26 mouse cellular contexts compared by ENCODE assay signal in the genomic region with DNA sequence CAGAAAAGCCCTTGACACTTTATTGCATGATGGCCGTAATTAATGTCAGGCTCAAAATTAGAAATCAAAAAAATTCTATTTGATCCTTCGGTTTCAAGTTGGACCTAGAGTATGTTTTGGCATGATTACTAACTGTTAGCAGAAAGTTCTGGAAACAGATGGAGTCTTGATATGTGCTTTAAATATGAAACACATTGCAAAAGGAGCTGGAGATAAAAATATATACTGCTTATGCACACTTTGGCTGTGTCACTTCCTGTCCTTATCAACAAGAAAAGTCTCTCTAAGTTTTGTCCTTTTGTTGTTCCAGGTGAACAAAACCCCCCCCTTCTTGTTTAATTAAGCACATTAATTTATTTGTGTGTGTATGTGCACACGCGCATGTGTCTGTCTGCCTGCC.
"Had no signal": no experiment of that assay in that cellular context is flagged by ENCODE, and none has a peak within 500 bp of the region (broad histone marks: within the 10 kb centered on the region; RNA-seq: fewer than 3 reads in every experiment).

No protein-coding gene starts in this region.

- H3K4me1 ChIP-seq: hindbrain, embryonic 10.5 days; hindbrain, embryonic 12.5 days; intestine, embryonic 15.5 days had no signal

- ATAC-seq: hindbrain, embryonic 16.5 days; inflammation-experienced regulatory T-cells, adult 6 months; intestine, embryonic 15.5 days; intestine, postnatal 0 days; liver, postnatal 0 days had no signal

- DNase-seq: gastrocnemius, postnatal 14 days; gastrocnemius, postnatal 36 days; heart, adult 2 months; heart, postnatal 10 days; heart, postnatal 4 days; kidney, adult 18-20 months; kidney, adult 8-10 months; kidney, postnatal 10 days; kidney, postnatal 25 days; kidney, postnatal 4 days; liver; liver, embryonic 13.5 days; liver, postnatal 0 days had no signal

- H3K4me3 ChIP-seq: heart, adult 2 months; heart, embryonic 12.5 days; hindbrain, embryonic 10.5 days; hindbrain, embryonic 12.5 days; intestine, embryonic 15.5 days; layer of hippocampus, adult 2 months; limb, embryonic 10.5 days; limb, embryonic 12.5 days; liver, embryonic 13.5 days; liver, embryonic 15.5 days had no signal

- H3K27ac ChIP-seq: heart, adult 2 months; hindbrain, embryonic 10.5 days; hindbrain, embryonic 12.5 days; hindbrain, embryonic 14.5 days; intestine, embryonic 15.5 days; layer of hippocampus, adult 2 months; limb, embryonic 10.5 days; limb, embryonic 12.5 days; liver, embryonic 13.5 days; liver, embryonic 15.5 days had no signal

- H3K27me3 ChIP-seq: heart, embryonic 12.5 days; intestine, embryonic 15.5 days; liver, embryonic 15.5 days had no signal

- H3K9me3 ChIP-seq: heart, embryonic 12.5 days; hindbrain, embryonic 10.5 days; hindbrain, embryonic 12.5 days; intestine, embryonic 15.5 days; limb, embryonic 10.5 days; limb, embryonic 12.5 days; liver, embryonic 13.5 days; liver, embryonic 15.5 days had no signal

- H3K9ac ChIP-seq: heart, embryonic 12.5 days; hindbrain, embryonic 12.5 days; hindbrain, embryonic 14.5 days; intestine, embryonic 15.5 days; limb, embryonic 12.5 days; liver, embryonic 13.5 days; liver, embryonic 15.5 days; liver, postnatal 0 days had no signal

- H3K36me3 ChIP-seq: heart, embryonic 12.5 days; hindbrain, embryonic 10.5 days; hindbrain, embryonic 12.5 days; intestine, embryonic 15.5 days; limb, embryonic 10.5 days; limb, embryonic 12.5 days; liver, embryonic 13.5 days; liver, embryonic 15.5 days had no signal

- H3K4me2 ChIP-seq: heart, embryonic 12.5 days; hindbrain, embryonic 12.5 days; hindbrain, embryonic 14.5 days; intestine, embryonic 15.5 days; limb, embryonic 12.5 days; liver, embryonic 11.5 days; liver, embryonic 13.5 days; liver, embryonic 15.5 days had no signal
